Mouse (Mus musculus) lung, postnatal 0 days (tissue): ENCODE results near the gene Gpalpp1. TPM values are rescaled to one million over a fixed set of nuclear protein-coding genes. Genes with fewer than 3 reads are reported as not detected.

Experiments
- ATAC-seq: fragments of 200-750 bp; cut with Nextera tagmentation; 2 replicates; pipeline ENCODE4 v1.8.0; 2017; ENCODE audit warnings: moderate library complexity
- DNase-seq: peaks from one replicate; pipeline ENCODE4 v3.0.0-alpha.2; 2016; ENCODE audit warnings: low spot score
- H3K27ac ChIP-seq: fragments of 300-500 bp; sonication (generic); 2 replicates; pipeline ENCODE4 v1.5.1; 2014; ENCODE audit warnings: antibody characterized with exemption, mild to moderate bottlenecking, low read length, mixed read lengths
- H3K27me3 ChIP-seq: fragments of 300-500 bp; sonication (generic); replicated peaks from 2 replicates; pipeline ENCODE4 v1.6.1; 2014; ENCODE audit warnings: low read length, mixed read lengths; ENCODE audit not compliant: insufficient read depth
- H3K36me3 ChIP-seq: fragments of 300-500 bp; sonication (generic); 2 replicates; pipeline ENCODE4 v1.6.1; 2014; ENCODE audit warnings: low read length, mixed read lengths; ENCODE audit not compliant: insufficient read depth
- H3K4me1 ChIP-seq: fragments of 300-500 bp; sonication (generic); 2 replicates; pipeline ENCODE4 v1.6.1; 2014; ENCODE audit warnings: antibody characterized with exemption, low read depth, low read length, mixed read lengths; ENCODE audit not compliant: insufficient read depth
- H3K4me2 ChIP-seq: fragments of 300-500 bp; sonication (generic); replicated peaks from 2 replicates; pipeline ENCODE4 v1.6.1; 2014; ENCODE audit warnings: low read depth, mild to moderate bottlenecking, low read length, moderate library complexity, mixed read lengths
- H3K4me3 ChIP-seq: fragments of 300-500 bp; sonication (generic); 2 replicates; pipeline ENCODE4 v1.5.1; 2014; ENCODE audit warnings: low read depth, low read length
- H3K9ac ChIP-seq: fragments of 300-500 bp; sonication (generic); replicated peaks from 2 replicates; pipeline ENCODE4 v1.6.1; 2014; ENCODE audit warnings: low read depth, mild to moderate bottlenecking
- H3K9me3 ChIP-seq: fragments of 300-500 bp; sonication (generic); 2 replicates; pipeline ENCODE4 v1.6.1; 2016; ENCODE audit warnings: low read length, mixed read lengths
- CTCF ChIP-seq: IDR thresholded peaks from 2 replicates; pipeline ENCODE4 v1.5.1; 2016; ENCODE audit warnings: antibody characterized with exemption, mild to moderate bottlenecking
- EP300 ChIP-seq: IDR thresholded peaks from 2 replicates; pipeline ENCODE4 v1.6.1; 2016; ENCODE audit warnings: antibody characterized with exemption, mild to moderate bottlenecking, control low read depth
- WGBS: fragments of 180-500 bp; shearing (Covaris S2); extraction: QIAGEN DNeasy Blood & Tissue Kit; methylation state at CpG from one replicate; pipeline ENCODE4 v1.1.7; 2014; 5-methylcytosine and 5-hydroxymethylcytosine counted together
- polyA plus RNA-seq: library from polyadenylated mRNA; unstranded; fragments of >200 nt; fragmentation: Nextera tagmentation; extraction: Ambion mirVana; gene quantifications from 2 replicates; pipeline ENCODE4 v1.2.1, GENCODE M21; 2015

The Gpalpp1 gene
- polyA plus RNA-seq, 1 experiment from 2014 or later = 7.0 TPM

DNA sequence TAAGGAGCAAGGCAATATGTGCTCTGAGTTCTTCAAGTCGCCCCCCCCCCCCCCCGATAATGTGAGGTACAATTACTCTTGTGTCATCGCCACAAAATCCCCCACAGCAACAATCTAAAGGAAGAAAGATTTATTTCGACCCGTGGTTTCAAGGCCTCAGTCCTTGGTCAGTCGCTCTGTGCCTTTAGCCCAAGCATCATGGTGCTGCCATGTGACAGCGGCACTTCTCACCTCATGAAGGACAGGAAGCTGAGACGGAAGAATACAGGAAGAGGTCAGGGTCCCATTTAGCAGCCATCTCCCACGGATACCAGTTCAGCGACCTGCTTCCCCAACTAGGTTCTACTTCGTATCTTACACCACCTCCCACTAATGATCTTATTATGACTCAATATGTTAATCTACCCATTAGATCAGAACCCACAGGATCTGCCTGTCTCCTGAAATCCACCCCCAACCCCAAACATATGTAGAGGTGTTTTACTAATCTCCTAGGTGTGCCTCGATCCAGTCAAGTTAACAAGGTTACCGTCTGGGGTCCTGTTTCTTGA, 28.4 kb downstream of the Gpalpp1 start:
- no peak overlapping the region for H3K9ac ChIP-seq
- no peak overlapping the region for H3K4me2 ChIP-seq
- no peak overlapping the region for H3K27ac ChIP-seq
- no peak overlapping the region for H3K4me3 ChIP-seq
- 79% methylated on average over 13 of the region's 13 CpGs for WGBS
- no peak for DNase-seq
- TF ChIP-seq CTCF = no peak
- TF ChIP-seq EP300 = no peak
- ATAC-seq = no peak
- no peaks in the 10 kb centered on the region for H3K27me3 ChIP-seq
- H3K36me3 ChIP-seq = no peaks in the 10 kb centered on the region
- H3K4me1 ChIP-seq = no peaks in the 10 kb centered on the region
- H3K9me3 ChIP-seq = no peaks in the 10 kb centered on the region

DNA sequence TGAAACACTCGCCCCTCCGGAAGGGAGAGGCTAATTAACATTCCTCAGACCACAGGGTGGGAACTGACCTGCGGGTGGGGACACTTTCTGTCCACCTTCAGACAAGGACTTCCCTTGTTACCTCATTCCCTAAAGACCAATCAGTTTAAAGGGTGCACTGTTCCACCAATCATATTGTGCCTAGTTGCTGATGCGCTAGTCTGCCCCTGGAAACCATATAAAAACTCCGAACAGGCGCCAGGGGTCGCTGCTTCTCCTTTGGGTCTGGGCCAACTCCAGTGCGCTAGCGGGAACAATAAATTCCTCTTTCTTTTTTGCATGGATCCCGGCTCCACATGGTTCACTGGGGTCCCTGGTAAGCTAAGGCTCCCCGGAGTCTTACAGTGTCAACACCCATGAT, 29.1 kb downstream of the Gpalpp1 start:
- Histone ChIP-seq H3K27ac (no peak overlapping the region), H3K27me3 (no peaks in the 10 kb centered on the region), H3K4me1 (no peaks in the 10 kb centered on the region), H3K9me3 (no peaks in the 10 kb centered on the region), H3K36me3 (no peaks in the 10 kb centered on the region), H3K9ac (no peak overlapping the region), H3K4me3 (no peak overlapping the region), H3K4me2 (no peak overlapping the region)
- DNase-seq (peak; percentile 11), ATAC-seq (no peak)
- TF ChIP-seq CTCF (peak; percentile 36), EP300 (no peak)
- 51% methylated on average over 11 of the region's 11 CpGs for WGBS

DNA sequence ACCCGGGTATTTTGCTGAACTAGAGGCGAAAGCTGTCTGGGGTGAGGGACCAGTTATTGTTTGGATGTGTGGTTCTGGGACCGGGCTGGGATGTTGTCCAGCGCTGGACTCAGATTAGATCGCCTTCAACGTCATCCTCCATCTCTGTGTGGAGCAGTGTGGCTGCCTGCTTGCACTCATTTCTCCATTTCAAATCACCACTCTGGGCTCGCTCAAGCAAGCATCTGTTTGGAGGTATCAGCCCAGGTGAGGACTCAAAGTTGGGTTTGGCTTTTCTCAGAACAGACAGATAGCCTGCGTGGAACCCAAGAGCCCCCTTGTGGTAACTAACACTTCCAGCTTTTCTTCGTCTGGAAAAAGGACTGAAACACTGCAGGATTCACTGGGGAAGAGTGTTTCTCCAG, 33.5 kb downstream of the Gpalpp1 start:
- Histone ChIP-seq H3K4me3 (no peak overlapping the region), H3K9ac (no peak overlapping the region), H3K27ac (no peak overlapping the region), H3K4me2 (no peak overlapping the region), H3K27me3 (no peaks in the 10 kb centered on the region), H3K9me3 (no peaks in the 10 kb centered on the region), H3K4me1 (no peaks in the 10 kb centered on the region), H3K36me3 (no peaks in the 10 kb centered on the region)
- ATAC-seq (no peak), DNase-seq (peak; percentile 77)
- TF ChIP-seq CTCF (peak; percentile 92), EP300 (no peak)
- WGBS = 46% methylated on average over 9 of the region's 9 CpGs

DNA sequence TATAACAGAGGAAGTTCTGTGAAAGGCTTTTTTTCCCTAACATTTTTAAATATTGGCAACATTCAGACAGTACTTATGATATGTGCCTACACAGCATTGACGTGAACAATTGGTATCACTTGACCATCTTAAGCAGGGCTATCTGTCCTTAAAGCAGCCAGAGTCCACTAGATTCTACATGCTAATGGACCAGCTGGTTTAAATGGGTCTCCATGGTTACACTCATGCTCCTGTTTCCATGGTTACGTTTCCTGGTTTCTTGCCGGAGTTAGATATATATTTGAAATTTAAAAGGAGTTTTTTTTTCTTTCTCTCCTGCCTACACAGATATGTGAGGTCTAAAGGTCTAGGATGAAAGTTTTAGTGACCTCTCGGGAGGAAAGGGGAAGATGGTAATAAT, 34.0 kb downstream of the Gpalpp1 start:
- Histone ChIP-seq H3K27ac (no peak overlapping the region), H3K27me3 (no peaks in the 10 kb centered on the region), H3K4me3 (no peak overlapping the region), H3K9me3 (no peaks in the 10 kb centered on the region), H3K36me3 (no peaks in the 10 kb centered on the region), H3K4me2 (no peak overlapping the region), H3K9ac (no peak overlapping the region), H3K4me1 (no peaks in the 10 kb centered on the region)
- TF ChIP-seq EP300 = no peak
- TF ChIP-seq CTCF = no peak
- ATAC-seq (no peak), DNase-seq (no peak)
- WGBS = 54% methylated on average over 4 of the region's 4 CpGs

DNA sequence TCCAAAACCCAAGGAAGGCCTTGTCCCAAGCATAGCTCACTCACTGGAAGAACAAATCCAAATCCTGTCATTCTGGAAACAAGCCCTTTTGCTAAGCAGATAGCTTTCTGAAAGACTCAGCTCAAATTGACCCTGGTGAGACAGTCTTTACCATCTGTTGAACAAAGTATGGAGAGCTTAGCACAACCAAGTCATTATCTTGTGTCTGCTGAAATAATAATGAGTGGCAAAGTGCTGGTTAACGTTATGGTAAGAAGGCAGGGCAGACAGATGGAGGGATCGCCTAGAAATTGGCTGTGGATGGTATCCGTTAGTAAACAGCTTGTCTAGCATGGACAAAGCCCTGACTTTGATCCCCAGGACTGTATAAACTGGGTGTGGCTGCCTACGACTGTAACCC, 34.8 kb downstream of the Gpalpp1 start:
- TF ChIP-seq CTCF (no peak), EP300 (no peak)

DNA sequence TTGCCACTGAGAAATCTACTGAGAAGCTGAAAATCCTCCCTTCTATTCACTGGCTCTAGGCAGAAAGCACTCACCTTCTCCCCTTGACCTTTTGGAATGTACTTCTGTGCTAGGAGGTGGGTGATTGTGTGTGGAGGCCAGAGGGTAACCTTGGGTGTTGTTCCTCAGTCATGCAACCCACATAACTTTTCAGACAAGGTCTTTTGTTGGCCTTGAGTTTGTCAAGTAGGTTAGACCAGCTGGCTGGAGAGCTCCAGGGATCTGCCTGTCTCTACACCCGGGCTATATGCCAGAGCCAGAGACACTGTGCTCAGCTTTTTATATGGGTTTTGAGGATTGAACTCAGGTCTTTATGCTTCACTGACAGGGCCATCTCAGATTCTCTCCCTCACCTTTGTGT, 36.4 kb downstream of the Gpalpp1 start:
- no peak overlapping the region for H3K4me2 ChIP-seq
- 72% methylated on average over 1 of the region's 1 CpGs for WGBS
- H3K4me3 ChIP-seq = no peak overlapping the region
- H3K4me1 ChIP-seq = no peaks in the 10 kb centered on the region
- ATAC-seq (no peak), DNase-seq (peak; percentile 18)
- no peaks in the 10 kb centered on the region for H3K36me3 ChIP-seq
- H3K9me3 ChIP-seq = no peaks in the 10 kb centered on the region
- H3K27me3 ChIP-seq = no peaks in the 10 kb centered on the region
- no peak overlapping the region for H3K27ac ChIP-seq
- no peak overlapping the region for H3K9ac ChIP-seq
- no peak for TF ChIP-seq CTCF
- TF ChIP-seq EP300 = no peak

More for the DNA sequence above, 34.8 kb downstream of the Gpalpp1 start:
- Histone ChIP-seq H3K4me1 (no peaks in the 10 kb centered on the region), H3K9me3 (no peaks in the 10 kb centered on the region), H3K27ac (no peak overlapping the region), H3K36me3 (no peaks in the 10 kb centered on the region), H3K9ac (no peak overlapping the region), H3K4me2 (no peak overlapping the region), H3K27me3 (no peaks in the 10 kb centered on the region), H3K4me3 (no peak overlapping the region)
- DNase-seq (no peak), ATAC-seq (no peak)
- WGBS = 51% methylated on average over 4 of the region's 4 CpGs

DNA sequence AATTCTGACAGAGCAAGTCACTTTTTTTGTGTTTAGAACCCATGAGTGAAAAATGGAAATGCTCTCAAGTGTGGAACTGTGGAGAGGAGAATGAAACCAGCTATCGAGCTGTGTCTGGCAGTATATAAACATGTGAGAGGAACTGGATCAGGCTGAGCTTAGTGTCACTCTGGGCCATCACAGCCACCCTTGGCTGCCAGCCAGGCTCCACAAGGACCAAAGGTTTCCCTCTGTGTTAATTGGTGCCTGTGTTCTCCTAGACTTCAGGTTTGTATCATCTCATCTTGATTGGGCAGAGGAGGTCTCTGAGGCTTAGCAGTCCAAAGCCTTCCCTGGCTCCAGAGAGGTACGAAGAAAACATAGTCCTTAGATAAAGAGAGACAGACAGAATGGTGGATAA, 37.9 kb downstream of the Gpalpp1 start:
- Histone ChIP-seq H3K9ac (no peak overlapping the region), H3K4me2 (no peak overlapping the region), H3K9me3 (no peaks in the 10 kb centered on the region), H3K36me3 (no peaks in the 10 kb centered on the region), H3K27ac (no peak overlapping the region), H3K27me3 (no peaks in the 10 kb centered on the region), H3K4me3 (no peak overlapping the region), H3K4me1 (no peaks in the 10 kb centered on the region)
- 50% methylated on average over 2 of the region's 2 CpGs for WGBS
- no peak for ATAC-seq
- DNase-seq = no peak
- TF ChIP-seq EP300 (no peak), CTCF (no peak)
